Mouse (Mus musculus) layer of hippocampus, adult 9-11 months (tissue): ENCODE results near the gene Lsm2.

Source experiments
- DNase-seq: peaks from one replicate; pipeline ENCODE4 v3.0.0; 2022

The Lsm2 gene

GRCm38 (mm10) chr17:35016376-35016775, 34.7 kb downstream of the Lsm2 start, which contains the start of gene Vwa7:
Gene Vwa7 (plus strand): TSS chr17:35016579.
- DNase-seq, result no peak

GRCm38 (mm10) chr17:35016791-35017705, 35.4 kb downstream of the Lsm2 start:
- no peak for DNase-seq

GRCm38 (mm10) chr17:35017706-35018030, 36.0 kb downstream of the Lsm2 start:
- no peak for DNase-seq

- DNase-seq, result no peak
Measured at GRCm38 (mm10) chr17:35018171-35018570, 36.5 kb downstream of the Lsm2 start.

- no peak for DNase-seq
Measured at GRCm38 (mm10) chr17:35019894-35020293, 38.2 kb downstream of the Lsm2 start.

- DNase-seq, result no peak
Measured at GRCm38 (mm10) chr17:35020551-35020950, 38.9 kb downstream of the Lsm2 start.

GRCm38 (mm10) chr17:35021163-35021808, 39.6 kb downstream of the Lsm2 start:
- peak; percentile 80 for DNase-seq

- no peak for DNase-seq
Measured at GRCm38 (mm10) chr17:35021842-35022477, 40.3 kb downstream of the Lsm2 start.

GRCm38 (mm10) chr17:35022541-35023060, 40.9 kb downstream of the Lsm2 start:
- DNase-seq, result no peak

GRCm38 (mm10) chr17:35023221-35023620, 41.6 kb downstream of the Lsm2 start:
- no peak for DNase-seq

- DNase-seq, result no peak
Measured at GRCm38 (mm10) chr17:35023756-35024155, 42.1 kb downstream of the Lsm2 start.

GRCm38 (mm10) chr17:35024261-35024660, 42.6 kb downstream of the Lsm2 start:
- DNase-seq, result no peak

GRCm38 (mm10) chr17:35024691-35025488, 43.2 kb downstream of the Lsm2 start:
- DNase-seq, result no peak

- DNase-seq, result no peak
Measured at GRCm38 (mm10) chr17:35026206-35026605, 44.5 kb downstream of the Lsm2 start.

GRCm38 (mm10) chr17:35027277-35028068, 45.8 kb downstream of the Lsm2 start, which contains the start of gene Sapcd1:
Gene Sapcd1 (minus strand): TSS chr17:35028016.
- DNase-seq, result peak; percentile 83

GRCm38 (mm10) chr17:35028315-35028714, 46.7 kb downstream of the Lsm2 start:
- no peak for DNase-seq

- no peak for DNase-seq
Measured at GRCm38 (mm10) chr17:35029691-35030532, 48.2 kb downstream of the Lsm2 start.

GRCm38 (mm10) chr17:35031272-35031671, 49.6 kb downstream of the Lsm2 start:
- DNase-seq, result no peak

- DNase-seq, result no peak
Measured at GRCm38 (mm10) chr17:35031880-35032279, 50.2 kb downstream of the Lsm2 start.

- no peak for DNase-seq
Measured at GRCm38 (mm10) chr17:35032323-35032870, 50.7 kb downstream of the Lsm2 start.
